Mouse (Mus musculus): Measurements from ENCODE around the gene Nup160.

DNA sequence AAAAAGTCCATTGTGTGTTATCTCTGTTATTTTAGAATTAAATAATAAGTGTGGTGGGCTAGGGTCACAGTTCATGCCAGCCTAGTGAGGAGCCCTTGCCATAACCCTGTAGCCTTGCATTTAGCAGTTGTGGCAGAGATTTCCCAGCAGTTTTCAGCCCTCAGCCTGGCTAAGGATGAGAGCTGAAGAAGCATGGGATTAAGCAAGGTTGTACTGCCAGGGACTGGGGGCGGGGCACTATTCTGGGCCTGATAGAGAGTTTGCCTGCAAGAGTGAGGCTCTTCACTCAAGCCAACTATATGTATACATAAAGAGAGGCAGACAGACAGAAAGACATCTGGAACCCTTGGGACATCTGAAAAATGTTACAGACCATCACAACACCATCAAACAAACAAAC, 18.0 kb upstream of the Nup160 start:
- TF ChIP-seq POLR2A (IDR thresholded peaks at IDR 0.05; ENCODE audit: insufficient read length, low read depth) (no peak), CEBPB (IDR thresholded peaks at IDR 0.05; ENCODE audit: insufficient read depth, poor library complexity, severe bottlenecking) (no peak), MYOG (IDR thresholded peaks at IDR 0.05; ENCODE audit: control insufficient read depth in 1 of 3, insufficient read depth in 1 of 3, insufficient read length in 2 of 3, low read depth in 2 of 3) (no peak), SRF (IDR thresholded peaks at IDR 0.05; ENCODE audit: control insufficient read depth, insufficient read length, low read depth) (no peak), POLR2AphosphoS2 (IDR thresholded peaks at IDR 0.05; ENCODE audit: insufficient read length, low read depth) (no peak), E2F4 (IDR thresholded peaks at IDR 0.05; ENCODE audit: insufficient read depth) (no peak), TCF12 (IDR thresholded peaks at IDR 0.05; ENCODE audit: insufficient read depth, poor library complexity, severe bottlenecking) (no peak), MAX (IDR thresholded peaks at IDR 0.05; ENCODE audit: low read depth) (no peak)
